Mouse (Mus musculus): Measurements from ENCODE around the gene Adamts16.

DNA sequence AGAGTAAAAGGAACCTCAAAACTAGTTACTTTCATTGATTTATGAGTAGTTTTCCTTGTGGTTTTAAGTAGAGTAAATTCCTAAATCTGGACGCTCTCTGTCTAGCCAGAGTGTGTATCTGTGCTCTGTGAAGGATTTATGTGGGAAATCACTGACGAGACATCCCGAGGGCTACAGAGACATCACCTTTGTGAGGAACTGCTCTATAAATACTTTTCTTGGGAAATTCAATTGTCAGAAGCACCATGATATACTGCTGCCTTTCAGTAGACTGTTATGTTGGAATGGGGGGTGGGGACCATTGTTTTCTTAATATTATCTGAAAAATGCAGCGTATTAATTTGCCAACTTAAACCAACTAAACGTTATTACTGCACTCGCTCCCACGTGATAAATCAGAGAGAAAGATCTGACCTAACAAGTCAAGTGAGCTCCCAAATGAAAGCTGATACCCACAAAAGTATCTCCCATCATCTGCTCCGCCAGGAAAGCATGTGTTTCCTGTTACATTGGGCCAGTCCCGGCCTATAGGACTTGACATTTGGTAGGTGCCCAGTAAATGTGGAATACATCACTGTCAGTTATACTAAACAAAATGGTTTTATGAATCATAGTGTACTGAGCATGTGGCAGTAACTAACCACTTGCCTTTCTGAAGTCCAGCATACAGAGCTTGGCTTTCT lies 62.6 kb downstream of the Adamts16 start:
- TF ChIP-seq POLR2A (IDR thresholded peaks at IDR 0.05; ENCODE audit: insufficient read depth, low read depth, low read length) (no peak), CTCF (IDR thresholded peaks at IDR 0.05; ENCODE audit: insufficient read depth, low read depth, low read length) (no peak)

All from olfactory bulb, adult 2 months (tissue).